Mouse (Mus musculus): ENCODE results near the gene Socs5. TPM values are rescaled to one million over a fixed set of nuclear protein-coding genes. Genes with fewer than 3 reads are reported as not detected.

Socs5 gene
- polyA plus RNA-seq, 1 experiment from 2014 or later: 15.6 TPM

Small RNA genes within 50 kb of the gene (microRNA-seq; reads per million reads assigned to microRNA genes)
- not detected for gene Gm22346

Other genes starting within 250 kb of the Socs5 start
- not detected in 2 replicates for gene Tmem247, start 190.3 kb upstream of the Socs5 start, polyA plus RNA-seq (2014; fragmentation: Nextera tagmentation; extraction: Ambion mirVana)
- gene Atp6v1e2, start 159.8 kb upstream of the Socs5 start, polyA plus RNA-seq (2014; fragmentation: Nextera tagmentation; extraction: Ambion mirVana): not detected in 2 replicates
- gene Rhoq, start 144.6 kb upstream of the Socs5 start, polyA plus RNA-seq (2014; fragmentation: Nextera tagmentation; extraction: Ambion mirVana): 28.0 and 33.5 TPM in 2 replicates
- gene Pigf, start 82.3 kb upstream of the Socs5 start, polyA plus RNA-seq (2014; fragmentation: Nextera tagmentation; extraction: Ambion mirVana): 12.5 and 16.4 TPM in 2 replicates
- 121 and 130 TPM in 2 replicates for gene Cript, start 82.1 kb upstream of the Socs5 start, polyA plus RNA-seq (2014; fragmentation: Nextera tagmentation; extraction: Ambion mirVana)
- gene Mcfd2, start 158.3 kb downstream of the Socs5 start, polyA plus RNA-seq (2014; fragmentation: Nextera tagmentation; extraction: Ambion mirVana): 81.3 and 85.8 TPM in 2 replicates
- 1.3 and 2.5 TPM in 2 replicates for gene Ttc7, start 175.2 kb downstream of the Socs5 start, polyA plus RNA-seq (2014; fragmentation: Nextera tagmentation; extraction: Ambion mirVana)

All from heart, embryonic 14.5 days (tissue).